Mouse (Mus musculus) yolk sac, embryonic 10.5 days (tissue): ENCODE measurements at regions not wholly inside any gene's neighbourhood (a gene's known extent, or its start where the extent isn't known, plus 50 kb on each side); places are given as distances from the start of the nearest gene placed in this dataset.
A peak's percentile ranks its signal among the peaks of the same experiment; 100 is the strongest.
"Not testable (repeated sequence)": the region's sequence is repeated elsewhere in the genome, so short reads cannot be mapped to it uniquely, and the experiment has no call there.

Source experiments
- DNase-seq: peaks from one replicate; pipeline ENCODE4 v3.0.0-alpha.2; 2017; ENCODE audit warnings: low spot score

GRCm38 (mm10) chr6:31011407-31012020 lies 52.6 kb upstream of the Klf14 start:
- DNase-seq = no peak

GRCm38 (mm10) chr6:31016566-31016965 lies 57.7 kb upstream of the Klf14 start:
- peak; percentile 80 for DNase-seq

- no peak for DNase-seq
Measured at GRCm38 (mm10) chr6:31021776-31022175, 62.9 kb upstream of the Klf14 start.

- DNase-seq = no peak
Measured at GRCm38 (mm10) chr6:31029777-31030176, 70.9 kb upstream of the Klf14 start.

- no peak for DNase-seq
Measured at GRCm38 (mm10) chr6:31031022-31031421, 72.1 kb upstream of the Klf14 start.

GRCm38 (mm10) chr6:31032147-31032546 lies 73.3 kb upstream of the Klf14 start:
- DNase-seq = no peak

GRCm38 (mm10) chr6:31032980-31033608 lies 74.2 kb upstream of the Klf14 start:
- peak; percentile 65 for DNase-seq

- no peak for DNase-seq
Measured at GRCm38 (mm10) chr6:31034796-31035195, 75.9 kb upstream of the Klf14 start.

- DNase-seq = no peak
Measured at GRCm38 (mm10) chr6:31037801-31038395, 79.0 kb upstream of the Klf14 start.

- not testable (repeated sequence) for DNase-seq
Measured at GRCm38 (mm10) chr6:31038445-31038844, 79.6 kb upstream of the Klf14 start.

GRCm38 (mm10) chr6:31039485-31039884 lies 80.6 kb upstream of the Klf14 start:
- no peak for DNase-seq

GRCm38 (mm10) chr6:31040783-31041182 lies 81.9 kb upstream of the Klf14 start:
- DNase-seq = no peak

- no peak for DNase-seq
Measured at GRCm38 (mm10) chr6:31043368-31043767, 84.5 kb upstream of the Klf14 start.

GRCm38 (mm10) chr6:31043919-31044318 lies 85.0 kb upstream of the Klf14 start:
- no peak for DNase-seq

GRCm38 (mm10) chr6:31046197-31046596 lies 87.3 kb upstream of the Klf14 start:
- no peak for DNase-seq

GRCm38 (mm10) chr6:31048920-31049576 lies 90.2 kb upstream of the Klf14 start:
- no peak for DNase-seq

GRCm38 (mm10) chr6:31050831-31051230 lies 92.0 kb upstream of the Klf14 start:
- DNase-seq = no peak

GRCm38 (mm10) chr6:31051771-31052170 lies 92.9 kb upstream of the Klf14 start:
- no peak for DNase-seq

GRCm38 (mm10) chr6:31053003-31053402 lies 94.1 kb upstream of the Klf14 start:
- DNase-seq = peak; percentile 48

GRCm38 (mm10) chr6:31056786-31057566 lies 98.1 kb upstream of the Klf14 start:
- no peak for DNase-seq

- DNase-seq = no peak
Measured at GRCm38 (mm10) chr6:31058299-31058698, 99.4 kb upstream of the Klf14 start.

GRCm38 (mm10) chr6:31058961-31059360 lies 100.1 kb upstream of the Klf14 start:
- no peak for DNase-seq
